Mouse (Mus musculus) limb, embryonic 10.5 days (tissue): ENCODE data around the gene Ly6g6c. TPM values are rescaled to one million over a fixed set of nuclear protein-coding genes. Genes with fewer than 3 reads are reported as not detected.

Experiments
- DNase-seq: peaks from one replicate; pipeline ENCODE4 v3.0.0-alpha.2; 2017; ENCODE audit warnings: low spot score
- H3K27ac ChIP-seq: fragments of 300-500 bp; sonication (generic); 2 replicates; pipeline ENCODE4 v1.5.1; 2016; ENCODE audit warnings: mild to moderate bottlenecking
- H3K27me3 ChIP-seq: fragments of 300-500 bp; sonication (generic); 2 replicates; pipeline ENCODE4 v1.6.1; 2016; ENCODE audit warnings: low read depth, mild to moderate bottlenecking; ENCODE audit not compliant: poor library complexity, severe bottlenecking
- H3K36me3 ChIP-seq: fragments of 300-500 bp; sonication (generic); 2 replicates; pipeline ENCODE4 v1.6.1; 2016; ENCODE audit warnings: mild to moderate bottlenecking, moderate library complexity
- H3K4me1 ChIP-seq: fragments of 300-500 bp; sonication (generic); 2 replicates; pipeline ENCODE4 v1.6.1; 2016
- H3K4me3 ChIP-seq: fragments of 300-500 bp; sonication (generic); 2 replicates; pipeline ENCODE4 v1.5.1; 2016; ENCODE audit warnings: mild to moderate bottlenecking, moderate library complexity
- H3K9me3 ChIP-seq: fragments of 300-500 bp; sonication (generic); replicated peaks from 2 replicates; pipeline ENCODE4 v1.6.1; 2016; ENCODE audit warnings: mild to moderate bottlenecking
- WGBS: fragments of 180-500 bp; shearing (Covaris S2); methylation state at CpG from one replicate; pipeline ENCODE4 v1.1.7; 2016; 5-methylcytosine and 5-hydroxymethylcytosine counted together
- polyA plus RNA-seq: library from polyadenylated mRNA; unstranded; fragments of >200 nt; fragmentation: Nextera tagmentation; extraction: Ambion mirVana; gene quantifications from 2 replicates; pipeline ENCODE4 v1.2.1, GENCODE M21; 2016

Gene Ly6g6c
- polyA plus RNA-seq, 1 experiment from 2014 or later, result not detected

GRCm38 (mm10) chr17:35083929-35084497 lies 18.8 kb downstream of the Ly6g6c start:
- H3K36me3 ChIP-seq, result no peaks in the 10 kb centered on the region
- H3K4me3 ChIP-seq, result no peak overlapping the region
- peaks cover 5% of the 10 kb centered on the region; the same call in 1 of the 2 replicates for H3K27me3 ChIP-seq
- H3K27ac ChIP-seq, result no peak overlapping the region
- DNase-seq, result no peak
- 76% methylated on average over 3 of the region's 3 CpGs for WGBS
- H3K4me1 ChIP-seq, result 0 out of 2 replicates have a peak, but pooled peaks cover 3% of the 10 kb centered on the region
- no peaks in the 10 kb centered on the region for H3K9me3 ChIP-seq

- Histone ChIP-seq H3K27ac (no peak within 1 kb of the TSS), H3K36me3 (peaks cover 2% of the 10 kb centered on the region; the same call in 1 of the 2 replicates), H3K4me1 (peaks cover 8% of the 10 kb centered on the region), H3K4me3 (no peak within 1 kb of the TSS), H3K9me3 (no peaks in the 10 kb centered on the region), H3K27me3 (no peaks in the 10 kb centered on the region)
- no peak for DNase-seq
- 84% methylated on average over 7 of the region's 7 CpGs for WGBS
Measured at GRCm38 (mm10) chr17:35085208-35085865, 20.1 kb downstream of the Ly6g6c start, which contains the start of gene Ly6g6f. Ly6g6f (minus strand) TSS chr17:35085610.

DNA sequence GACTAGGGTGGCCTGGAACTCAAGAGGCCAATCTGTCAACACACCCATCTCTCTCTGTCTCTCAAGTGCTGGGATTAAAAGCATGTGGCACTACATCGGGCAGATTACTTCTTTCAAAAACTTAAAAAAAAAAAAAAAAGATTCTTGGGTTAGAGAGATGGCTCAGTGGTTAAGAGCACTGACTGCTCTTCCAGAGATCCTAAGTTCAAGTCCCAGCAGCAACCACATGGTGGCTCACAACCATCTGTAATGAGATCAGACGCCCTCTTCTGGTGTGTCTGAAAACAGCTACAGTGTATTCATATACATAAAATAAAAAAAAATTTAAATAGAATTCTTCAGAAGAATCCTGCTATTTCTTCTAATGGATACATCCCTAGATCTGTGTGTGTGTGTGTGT lies 23.0 kb downstream of the Ly6g6c start:
- 56% methylated on average over 2 of the region's 2 CpGs for WGBS
- no peaks in the 10 kb centered on the region for H3K9me3 ChIP-seq
- peaks cover 11% of the 10 kb centered on the region for H3K4me1 ChIP-seq
- no peak overlapping the region for H3K4me3 ChIP-seq
- no peaks in the 10 kb centered on the region for H3K27me3 ChIP-seq
- no peak overlapping the region for H3K27ac ChIP-seq
- no peak for DNase-seq
- H3K36me3 ChIP-seq, result peaks cover 28% of the 10 kb centered on the region

- peak; percentile 97 for DNase-seq
- Histone ChIP-seq H3K36me3 (peaks cover 36% of the 10 kb centered on the region), H3K4me3 (peak within 1 kb of the TSS; percentile 78), H3K27ac (peak within 1 kb of the TSS; percentile 98), H3K9me3 (no peaks in the 10 kb centered on the region), H3K27me3 (no peaks in the 10 kb centered on the region), H3K4me1 (peaks cover 11% of the 10 kb centered on the region)
- 3% methylated on average over 67 of the region's 67 CpGs for WGBS
Measured at GRCm38 (mm10) chr17:35088825-35089644, 23.8 kb downstream of the Ly6g6c start, which contains the start of gene Abhd16a. Abhd16a (plus strand) TSS chr17:35089263.

DNA sequence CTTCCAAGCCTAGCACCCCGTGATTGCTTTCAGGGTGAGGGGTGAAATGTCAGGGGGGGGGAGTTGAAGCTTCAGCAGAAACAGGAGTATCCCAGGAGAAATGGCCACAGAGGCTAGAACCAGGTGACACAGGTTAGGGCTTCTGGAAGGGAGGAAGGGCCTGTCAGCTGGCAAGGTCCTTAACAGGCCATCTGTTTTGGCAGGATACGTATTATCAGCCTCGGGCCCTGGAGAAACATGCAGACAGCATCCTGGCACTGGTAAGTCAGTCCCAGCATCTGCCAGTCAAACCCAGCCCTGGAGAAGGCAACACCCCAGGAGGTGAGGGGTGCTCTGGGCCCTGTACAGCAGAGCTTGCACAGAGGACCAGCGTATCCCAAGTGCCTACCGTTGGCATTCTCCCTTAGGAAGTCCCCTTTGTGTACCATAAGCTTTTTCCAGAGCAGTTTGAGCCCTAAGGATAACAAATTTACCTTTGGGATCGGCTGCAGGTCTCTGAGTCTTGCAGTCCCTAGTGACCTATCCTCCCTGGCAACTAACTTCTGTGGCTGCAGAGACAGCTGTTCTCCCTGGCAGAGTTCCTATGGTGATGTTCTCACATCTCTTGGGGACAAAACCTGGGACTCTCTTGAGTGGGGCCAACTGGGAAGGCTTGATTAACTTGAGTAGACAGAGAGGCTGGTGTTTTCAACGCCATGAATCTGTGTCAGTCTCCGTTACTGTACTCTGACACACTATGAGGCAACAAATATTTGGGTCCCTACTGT lies 25.2 kb downstream of the Ly6g6c start:
- 80% methylated on average over 8 of the region's 8 CpGs for WGBS
- Histone ChIP-seq H3K27ac (no peak overlapping the region), H3K4me1 (peaks cover 11% of the 10 kb centered on the region), H3K4me3 (peak overlapping the region; percentile 78), H3K27me3 (no peaks in the 10 kb centered on the region), H3K9me3 (no peaks in the 10 kb centered on the region), H3K36me3 (peaks cover 48% of the 10 kb centered on the region)
- DNase-seq, result no peak

DNA sequence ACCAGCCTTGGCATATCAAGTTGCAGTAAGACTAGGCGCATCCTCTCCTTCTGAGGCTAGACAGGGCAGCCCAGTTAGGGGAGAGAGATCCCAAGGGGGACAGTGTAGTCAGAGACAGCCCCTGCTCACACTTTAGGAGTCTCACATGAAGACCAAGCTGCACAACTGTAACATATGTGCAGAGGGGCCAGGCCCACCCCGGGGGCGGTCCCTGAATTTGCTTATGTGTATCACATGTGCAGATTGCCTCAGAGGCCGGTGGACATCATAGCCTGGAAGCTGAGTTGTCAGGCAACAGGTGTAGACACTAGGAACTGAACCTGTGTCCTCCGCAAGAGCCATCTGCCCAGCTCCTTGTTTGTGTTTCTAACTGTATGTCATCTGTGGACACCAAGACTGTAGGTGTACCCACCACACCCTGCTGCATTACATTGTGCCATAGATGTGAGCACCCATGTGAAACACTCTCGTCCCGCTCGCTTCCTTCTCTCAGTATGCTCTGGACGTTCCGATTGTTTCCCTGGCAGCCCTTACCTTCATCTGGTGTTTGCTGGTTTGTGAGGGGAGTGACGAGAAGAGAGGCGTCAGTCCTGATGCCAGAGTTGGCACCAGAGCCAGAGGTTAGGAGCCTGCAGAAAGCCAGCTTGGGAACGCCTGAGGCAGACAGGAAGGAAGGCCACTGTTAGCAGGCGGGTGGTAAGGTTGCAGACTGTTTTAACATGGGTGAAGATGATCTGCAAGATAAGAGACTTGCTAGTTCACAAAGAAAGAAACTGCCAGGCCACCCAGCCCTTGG lies 27.4 kb downstream of the Ly6g6c start:
- 93% methylated on average over 14 of the region's 14 CpGs for WGBS
- peaks cover 69% of the 10 kb centered on the region for H3K36me3 ChIP-seq
- no peaks in the 10 kb centered on the region for H3K27me3 ChIP-seq
- H3K4me3 ChIP-seq, result no peak overlapping the region
- peaks cover 11% of the 10 kb centered on the region for H3K4me1 ChIP-seq
- H3K9me3 ChIP-seq, result no peaks in the 10 kb centered on the region
- no peak overlapping the region for H3K27ac ChIP-seq
- DNase-seq, result no peak

DNA sequence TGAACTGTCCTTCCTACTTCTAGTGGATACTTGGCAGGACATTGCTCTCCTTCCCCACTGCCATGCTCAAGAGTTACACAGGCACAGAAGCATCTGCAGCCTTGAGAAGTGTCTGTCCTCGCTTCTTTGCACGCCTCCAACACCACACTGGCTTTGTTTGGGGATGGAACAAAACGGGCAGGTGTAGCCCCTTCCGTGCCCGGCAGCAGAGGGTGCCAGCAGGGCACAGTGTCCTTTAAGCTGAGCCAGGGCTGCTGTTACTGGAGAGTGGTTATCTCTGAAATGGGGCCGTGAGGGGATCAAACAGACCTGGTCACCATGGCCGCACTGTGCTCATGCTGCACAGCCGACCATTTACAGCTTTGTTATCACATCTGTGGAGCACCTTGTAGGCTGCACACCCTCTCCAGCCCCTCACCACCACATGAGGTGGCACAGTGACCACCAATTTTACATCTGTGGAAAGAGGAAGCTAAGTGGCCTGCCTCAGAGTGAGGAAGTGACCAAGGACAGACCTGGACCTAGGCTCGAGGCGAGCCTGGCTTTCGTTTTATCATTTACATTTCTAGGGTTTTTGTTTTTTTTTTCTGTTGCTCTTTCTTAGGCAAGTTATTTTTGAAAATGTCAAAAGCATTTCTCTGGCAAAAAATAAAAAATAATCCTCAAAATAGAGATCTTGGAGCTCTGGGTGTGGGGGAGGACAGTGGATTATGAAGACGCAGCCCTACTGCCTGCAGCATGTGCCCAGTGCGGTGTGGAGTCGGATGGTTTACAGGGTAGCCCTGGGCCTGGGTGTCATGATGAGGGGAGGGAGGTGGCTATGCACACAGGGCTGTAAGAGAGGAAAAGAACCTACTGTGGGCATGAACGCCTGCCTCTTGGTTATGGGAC lies 29.5 kb downstream of the Ly6g6c start:
- DNase-seq, result no peak
- H3K36me3 ChIP-seq, result peaks cover 89% of the 10 kb centered on the region
- WGBS, result 92% methylated on average over 15 of the region's 15 CpGs
- no peak overlapping the region for H3K27ac ChIP-seq
- H3K4me3 ChIP-seq, result no peak overlapping the region
- no peaks in the 10 kb centered on the region for H3K9me3 ChIP-seq
- H3K27me3 ChIP-seq, result no peaks in the 10 kb centered on the region
- peaks cover 9% of the 10 kb centered on the region for H3K4me1 ChIP-seq

- Histone ChIP-seq H3K27me3 (no peaks in the 10 kb centered on the region), H3K27ac (0 out of 2 replicates have a peak overlapping the region, but pooled peaks have one; percentile 33), H3K4me3 (no peak overlapping the region), H3K36me3 (peaks cover 95% of the 10 kb centered on the region), H3K4me1 (no peaks in the 10 kb centered on the region), H3K9me3 (no peaks in the 10 kb centered on the region)
- no peak for DNase-seq
- 89% methylated on average over 12 of the region's 12 CpGs for WGBS
Measured at GRCm38 (mm10) chr17:35096597-35096996, 31.4 kb downstream of the Ly6g6c start.

DNA sequence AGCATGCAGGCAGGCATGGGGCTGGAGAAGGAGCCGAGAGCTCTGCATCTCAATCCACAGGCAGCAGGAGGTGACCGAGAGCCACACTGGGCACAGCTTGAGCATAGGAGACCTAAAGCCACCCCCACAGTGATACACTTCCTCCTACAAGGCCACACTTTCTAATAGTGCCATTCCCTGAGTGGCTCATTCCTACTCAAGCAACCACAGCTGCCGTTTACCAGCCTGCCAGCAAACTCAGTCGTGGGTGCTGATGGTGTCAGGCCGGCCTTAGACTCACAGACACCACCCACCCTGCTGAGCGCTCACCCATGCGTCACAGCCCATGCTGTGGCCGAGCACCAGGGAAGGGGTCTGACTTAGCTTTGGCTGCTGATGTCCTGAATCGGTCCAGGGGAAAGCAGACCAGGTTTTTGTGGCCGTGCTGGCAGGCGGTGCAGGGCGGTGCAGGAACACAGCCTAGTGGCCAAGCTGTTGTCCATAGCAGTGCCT lies 32.0 kb downstream of the Ly6g6c start:
- H3K9me3 ChIP-seq, result no peaks in the 10 kb centered on the region
- peaks cover 95% of the 10 kb centered on the region for H3K36me3 ChIP-seq
- no peaks in the 10 kb centered on the region for H3K4me1 ChIP-seq
- WGBS, result 88% methylated on average over 12 of the region's 12 CpGs
- no peak for DNase-seq
- H3K4me3 ChIP-seq, result no peak overlapping the region
- 0 out of 2 replicates have a peak overlapping the region, but pooled peaks have one; percentile 33 for H3K27ac ChIP-seq
- no peaks in the 10 kb centered on the region for H3K27me3 ChIP-seq

- no peaks in the 10 kb centered on the region for H3K9me3 ChIP-seq
- H3K27ac ChIP-seq, result no peak overlapping the region
Measured at GRCm38 (mm10) chr17:35100196-35100765, 35.1 kb downstream of the Ly6g6c start.

GRCm38 (mm10) chr17:35101161-35101560 lies 36.0 kb downstream of the Ly6g6c start:
- WGBS, result 91% methylated on average over 11 of the region's 11 CpGs
- DNase-seq, result no peak
- H3K27ac ChIP-seq, result no peak overlapping the region
- H3K9me3 ChIP-seq, result no peaks in the 10 kb centered on the region
- H3K36me3 ChIP-seq, result peaks cover 81% of the 10 kb centered on the region
- peaks cover 8% of the 10 kb centered on the region; the same call in 1 of the 2 replicates for H3K4me1 ChIP-seq
- H3K4me3 ChIP-seq, result no peak overlapping the region
- H3K27me3 ChIP-seq, result no peaks in the 10 kb centered on the region

More at GRCm38 (mm10) chr17:35100196-35100765, 35.1 kb downstream of the Ly6g6c start:
- Histone ChIP-seq H3K36me3 (peaks cover 89% of the 10 kb centered on the region), H3K4me3 (no peak overlapping the region), H3K4me1 (no peaks in the 10 kb centered on the region), H3K27me3 (no peaks in the 10 kb centered on the region)
- no peak for DNase-seq
- WGBS, result 77% methylated on average over 10 of the region's 10 CpGs
